Mouse (Mus musculus): ENCODE measurements around the gene Arhgap5.

Gene Arhgap5

GRCm38 (mm10) chr12:52619644-52620043 is 115.9 kb downstream of the Arhgap5 start:
- in situ Hi-C loops (cut with MboI, MseI) = loop anchor here in 1 of 2 experiments (25.0 kb wide), 1 partner anchor 932 kb away; the partner anchor contains the start of genes Ap4s1 and Strn3
